Mouse (Mus musculus) cerebellum, adult 2 months (tissue): ENCODE measurements around the gene Maml3.

Experiments
- CTCF ChIP-seq: fragments of 200-500 bp; IDR thresholded peaks from 2 replicates; pipeline ENCODE4 v1.5.1; 2011; ENCODE audit warnings: low read depth, mild to moderate bottlenecking, control low read depth, low read length, moderate library complexity, borderline replicate concordance; ENCODE audit not compliant: insufficient read depth
- POLR2A ChIP-seq: fragments of 200-500 bp; IDR thresholded peaks from 2 replicates; pipeline ENCODE4 v1.6.1; 2011; ENCODE audit warnings: low read length, control low read depth, borderline replicate concordance; ENCODE audit not compliant: insufficient read depth

GRCm38 (mm10) chr3:52108027-52108426 lies 3.2 kb upstream of the Maml3 start:
- TF ChIP-seq CTCF: no peak
- TF ChIP-seq POLR2A: no peak
